Mouse (Mus musculus) bone marrow, adult 2 months (tissue): ENCODE data around the gene Swap70. TPM values are rescaled to one million over a fixed set of nuclear protein-coding genes. Genes with fewer than 3 reads are reported as not detected.

ENCODE experiments used
- H3K27ac ChIP-seq: fragments of 200-500 bp; 2 replicates; pipeline ENCODE4 v1.5.1; 2012; ENCODE audit warnings: low read depth, mild to moderate bottlenecking, control low read depth, inconsistent platforms, low read length; ENCODE audit not compliant: control insufficient read depth, poor library complexity, insufficient read depth
- H3K4me1 ChIP-seq: fragments of 200-500 bp; 2 replicates; pipeline ENCODE4 v1.6.1; 2011; ENCODE audit warnings: low read length; ENCODE audit not compliant: control insufficient read depth, insufficient read depth
- H3K4me3 ChIP-seq: fragments of 200-500 bp; replicated peaks from 2 replicates; pipeline ENCODE3; 2011; ENCODE audit warnings: mild to moderate bottlenecking, low read depth, low read length, control low read depth; ENCODE audit not compliant: control insufficient read depth
- CTCF ChIP-seq: fragments of 200-500 bp; IDR thresholded peaks from 2 replicates; pipeline ENCODE4 v1.5.1; 2011; ENCODE audit warnings: low read length, control low read depth; ENCODE audit not compliant: control insufficient read depth, insufficient read depth
- POLR2A ChIP-seq: fragments of 200-500 bp; IDR thresholded peaks from 2 replicates; pipeline ENCODE4 v1.6.1; 2011; ENCODE audit warnings: low read depth, mild to moderate bottlenecking, control low read depth, low read length, borderline replicate concordance; ENCODE audit not compliant: control insufficient read depth
- WGBS: fragments of 180-500 bp; shearing (Covaris S2); methylation state at CpG from one replicate; pipeline ENCODE4 v1.1.7; 2018; 5-methylcytosine and 5-hydroxymethylcytosine counted together
- polyA plus RNA-seq: library from polyadenylated mRNA; stranded (reverse); fragments of >200 nt; gene quantifications from 2 replicates; pipeline ENCODE4 v1.2.4, GENCODE M21; 2011; ENCODE audit warnings: low replicate concordance; ENCODE audit not compliant: missing spikeins, insufficient read depth, insufficient read length

Gene Swap70
- polyA plus RNA-seq, 1 experiment, result 23.1 TPM

GRCm38 (mm10) chr7:110268511-110268910 lies 47.0 kb downstream of the Swap70 start:
- no peak for TF ChIP-seq CTCF
- no peak for TF ChIP-seq POLR2A
- 64% methylated on average over 4 of the region's 4 CpGs for WGBS
- H3K27ac ChIP-seq, result no peak overlapping the region

GRCm38 (mm10) chr7:110269777-110270176 lies 48.3 kb downstream of the Swap70 start:
- peak overlapping the region; percentile 54; the same call in 1 of the 2 replicates for H3K27ac ChIP-seq
- 78% methylated on average over 14 of the region's 14 CpGs for WGBS
- no peak for TF ChIP-seq POLR2A
- no peak for TF ChIP-seq CTCF
- H3K4me3 ChIP-seq, result no peak overlapping the region
- peaks cover 8% of the 10 kb centered on the region; the same call in 1 of the 2 replicates for H3K4me1 ChIP-seq

More at GRCm38 (mm10) chr7:110268511-110268910, 47.0 kb downstream of the Swap70 start:
- Histone ChIP-seq H3K4me3 (no peak overlapping the region), H3K4me1 (peaks cover 8% of the 10 kb centered on the region; the same call in 1 of the 2 replicates)

GRCm38 (mm10) chr7:110270455-110270854 lies 48.9 kb downstream of the Swap70 start:
- H3K4me1 ChIP-seq, result peaks cover 8% of the 10 kb centered on the region; the same call in 1 of the 2 replicates
- no peak for TF ChIP-seq POLR2A
- TF ChIP-seq CTCF, result no peak
- H3K27ac ChIP-seq, result peak overlapping the region; percentile 54
- WGBS, result 9% methylated on average over 7 of the region's 7 CpGs
- no peak overlapping the region for H3K4me3 ChIP-seq

GRCm38 (mm10) chr7:110271814-110272213 lies 50.3 kb downstream of the Swap70 start:
- Histone ChIP-seq H3K4me3 (no peak overlapping the region), H3K4me1 (peaks cover 8% of the 10 kb centered on the region; the same call in 1 of the 2 replicates), H3K27ac (no peak overlapping the region)
- 74% methylated on average over 9 of the region's 9 CpGs for WGBS
- no peak for TF ChIP-seq POLR2A
- TF ChIP-seq CTCF, result no peak

GRCm38 (mm10) chr7:110272434-110272833 lies 50.9 kb downstream of the Swap70 start:
- 77% methylated on average over 4 of the region's 4 CpGs for whole genome bisulfite sequencing
- Histone ChIP-seq H3K4me3 (no peak overlapping the region), H3K27ac (no peak overlapping the region), H3K4me1 (peaks cover 9% of the 10 kb centered on the region; the same call in 1 of the 2 replicates)
- peak; percentile 36; the same call in 1 of the 2 replicates for TF ChIP-seq CTCF
- no peak for TF ChIP-seq POLR2A

- WGBS, result 64% methylated on average over 5 of the region's 5 CpGs
- no peak overlapping the region for H3K4me3 ChIP-seq
- TF ChIP-seq POLR2A (no peak), CTCF (no peak)
- H3K27ac ChIP-seq, result no peak overlapping the region
- H3K4me1 ChIP-seq, result peaks cover 5% of the 10 kb centered on the region
These were observed 56.3 kb downstream of the Swap70 start for GRCm38 (mm10) chr7:110277734-110278245.

GRCm38 (mm10) chr7:110279183-110279582 lies 57.7 kb downstream of the Swap70 start:
- Histone ChIP-seq H3K4me3 (no peak overlapping the region), H3K4me1 (peaks cover 5% of the 10 kb centered on the region), H3K27ac (no peak overlapping the region)
- WGBS, result 86% methylated on average over 4 of the region's 4 CpGs
- TF ChIP-seq CTCF (no peak), POLR2A (no peak)

GRCm38 (mm10) chr7:110281435-110282256 lies 60.1 kb downstream of the Swap70 start:
- no peak overlapping the region for H3K27ac ChIP-seq
- 76% methylated on average over 11 of the region's 11 CpGs for WGBS
- TF ChIP-seq POLR2A (no peak), CTCF (no peak)
- peaks cover 5% of the 10 kb centered on the region for H3K4me1 ChIP-seq
- H3K4me3 ChIP-seq, result no peak overlapping the region

GRCm38 (mm10) chr7:110282797-110283196 lies 61.3 kb downstream of the Swap70 start:
- H3K27ac ChIP-seq, result no peak overlapping the region
- H3K4me1 ChIP-seq, result peaks cover 3% of the 10 kb centered on the region
- TF ChIP-seq CTCF, result no peak
- no peak for TF ChIP-seq POLR2A
- WGBS, result 54% methylated on average over 11 of the region's 11 CpGs
- H3K4me3 ChIP-seq, result no peak overlapping the region
